Mouse (Mus musculus) MEL (cell line): ENCODE measurements at regions not wholly inside any gene's neighbourhood (a gene's known extent, or its start where the extent isn't known, plus 50 kb on each side); places are given as distances from the start of the nearest gene placed in this dataset.

Source experiments
- DNase-seq: peaks from one replicate; pipeline ENCODE4 v3.0.0; 2011; ENCODE audit warnings: low read depth, low spot score
- H3K27ac ChIP-seq: 2 replicates; pipeline ENCODE4 v1.5.1; 2012; ENCODE audit warnings: low read depth, mild to moderate bottlenecking, control low read depth, low read length, moderate library complexity; ENCODE audit not compliant: control insufficient read depth
- H3K27me3 ChIP-seq, 2 experiments: fragments of 150-350 bp in 1 of 2; sonication (generic) in 1 of 2; 2 replicates each; pipeline ENCODE4 v1.6.1; 2012; ENCODE audit warnings: low read length in 2 of 2, mild to moderate bottlenecking in 2 of 2, improper control_type of control experiment in 1 of 2, moderate library complexity in 1 of 2; ENCODE audit not compliant: insufficient read depth in 2 of 2, control insufficient read depth in 1 of 2
- H3K36me3 ChIP-seq, 2 experiments: 2 replicates each; pipeline ENCODE4 v1.6.1; 2012 to 2014; ENCODE audit warnings: low read length in 2 of 2, improper control_type of control experiment in 1 of 2, inconsistent platforms in 1 of 2, mild to moderate bottlenecking in 1 of 2; ENCODE audit not compliant: insufficient read depth in 2 of 2, control insufficient read depth in 1 of 2
- H3K4me1 ChIP-seq, 2 experiments: fragments of 150-350 bp in 1 of 2; sonication (generic) in 1 of 2; 2 replicates each; pipeline ENCODE4 v1.6.1; 2012; ENCODE audit warnings: low read length in 2 of 2, improper control_type of control experiment in 1 of 2, mild to moderate bottlenecking in 1 of 2; ENCODE audit not compliant: insufficient read depth in 2 of 2, control insufficient read depth in 1 of 2
- H3K4me3 ChIP-seq, 2 experiments: fragments of 150-350 bp in 1 of 2; sonication (generic) in 1 of 2; 2 replicates each; pipeline ENCODE4 v1.5.1; 2012; ENCODE audit warnings: low read depth in 2 of 2, low read length in 2 of 2, mild to moderate bottlenecking in 2 of 2, moderate library complexity in 2 of 2, control low read depth in 1 of 2, improper control_type of control experiment in 1 of 2; ENCODE audit not compliant: control insufficient read depth in 1 of 2, insufficient read depth in 1 of 2
- H3K79me2 ChIP-seq: 2 replicates; pipeline ENCODE4 v1.6.1; 2012; ENCODE audit warnings: mild to moderate bottlenecking, low read length, moderate library complexity; ENCODE audit not compliant: control insufficient read depth, poor library complexity, insufficient read depth
- H3K9ac ChIP-seq: 2 replicates; pipeline ENCODE4 v1.6.1; 2012; ENCODE audit warnings: low read depth, mild to moderate bottlenecking, control low read depth, low read length, moderate library complexity; ENCODE audit not compliant: control insufficient read depth, poor library complexity, severe bottlenecking
- H3K9me3 ChIP-seq: fragments of 150-350 bp; sonication (generic); replicated peaks from 2 replicates; pipeline ENCODE4 v1.6.1; 2012; ENCODE audit warnings: mild to moderate bottlenecking, low read length, improper control_type of control experiment, moderate library complexity; ENCODE audit not compliant: insufficient read depth
- BHLHE40 ChIP-seq: IDR thresholded peaks from 2 replicates; pipeline ENCODE4 v1.6.1; 2012; ENCODE audit warnings: low read depth, mild to moderate bottlenecking, inconsistent platforms, low read length, improper control_type of control experiment, borderline replicate concordance
- E2F4 ChIP-seq: IDR thresholded peaks from 2 replicates; pipeline ENCODE4 v1.6.1; 2011; ENCODE audit warnings: low read depth, low read length, improper control_type of control experiment, borderline replicate concordance
- EP300 ChIP-seq, 2 experiments: IDR thresholded peaks; 2 replicates each; pipeline ENCODE4 v1.6.1; 2011; ENCODE audit warnings: improper control_type of control experiment in 2 of 2, low read length in 2 of 2, low read depth in 1 of 2, mild to moderate bottlenecking in 1 of 2
- ETS1 ChIP-seq: IDR thresholded peaks from 2 replicates; pipeline ENCODE4 v1.6.1; 2012; ENCODE audit warnings: low read depth, mild to moderate bottlenecking, inconsistent platforms, low read length, improper control_type of control experiment, moderate library complexity
- GATA1 ChIP-seq: IDR thresholded peaks from 2 replicates; pipeline ENCODE4 v1.6.1; 2011; ENCODE audit warnings: low read depth, low read length, improper control_type of control experiment
- MAFK ChIP-seq: IDR thresholded peaks from 2 replicates; pipeline ENCODE4 v1.6.1; 2011; ENCODE audit warnings: low read depth, mild to moderate bottlenecking, low read length, improper control_type of control experiment, borderline replicate concordance
- MXI1 ChIP-seq: IDR thresholded peaks from 2 replicates; pipeline ENCODE4 v1.6.1; 2011; ENCODE audit warnings: mild to moderate bottlenecking, low read depth, low read length, improper control_type of control experiment
- MYB ChIP-seq: IDR thresholded peaks from 2 replicates; pipeline ENCODE4 v1.6.1; 2011; ENCODE audit warnings: mild to moderate bottlenecking, low read depth, low read length, improper control_type of control experiment
- MYC ChIP-seq: IDR thresholded peaks from 2 replicates; pipeline ENCODE4 v1.6.1; 2011; ENCODE audit warnings: low read depth, mild to moderate bottlenecking, low read length, improper control_type of control experiment, moderate library complexity
- NELFE ChIP-seq: IDR thresholded peaks from 2 replicates; pipeline ENCODE4 v1.6.1; 2011; ENCODE audit warnings: low read depth, low read length, improper control_type of control experiment
- NRF1 ChIP-seq: IDR thresholded peaks from 2 replicates; pipeline ENCODE4 v1.6.1; 2014; ENCODE audit warnings: low read depth, mild to moderate bottlenecking, inconsistent platforms, low read length, improper control_type of control experiment, moderate library complexity; ENCODE audit not compliant: poor library complexity, insufficient read depth, severe bottlenecking
- POLR2AphosphoS5 ChIP-seq: IDR thresholded peaks from 2 replicates; pipeline ENCODE4 v1.6.1; 2012; ENCODE audit warnings: low read depth, borderline replicate concordance, mild to moderate bottlenecking, inconsistent platforms, low read length, moderate library complexity, mixed read lengths
- RAD21 ChIP-seq: IDR thresholded peaks from 2 replicates; pipeline ENCODE4 v1.6.1; 2011; ENCODE audit warnings: mild to moderate bottlenecking, low read depth, low read length, improper control_type of control experiment
- RCOR1 ChIP-seq: IDR thresholded peaks from 2 replicates; pipeline ENCODE4 v1.6.1; 2012; ENCODE audit warnings: low read depth, mild to moderate bottlenecking, inconsistent platforms, low read length, improper control_type of control experiment
- SIN3A ChIP-seq: IDR thresholded peaks from 2 replicates; pipeline ENCODE4 v1.6.1; 2012; ENCODE audit warnings: low read length, improper control_type of control experiment, inconsistent platforms
- SMC3 ChIP-seq: IDR thresholded peaks from 2 replicates; pipeline ENCODE4 v1.6.1; 2011; ENCODE audit warnings: low read depth, low read length, improper control_type of control experiment
- TAL1 ChIP-seq: IDR thresholded peaks from 2 replicates; pipeline ENCODE4 v1.6.1; 2012; ENCODE audit warnings: mild to moderate bottlenecking, inconsistent platforms, low read length, moderate library complexity, mixed read lengths
- TBP ChIP-seq: IDR thresholded peaks from 2 replicates; pipeline ENCODE4 v1.8.0; 2011; ENCODE audit warnings: low read depth, low read length, improper control_type of control experiment
- TCF12 ChIP-seq: IDR thresholded peaks from 2 replicates; pipeline ENCODE4 v1.6.1; 2014; ENCODE audit warnings: low read depth, mild to moderate bottlenecking, inconsistent platforms, low read length, improper control_type of control experiment, moderate library complexity
- USF1 ChIP-seq: IDR thresholded peaks from 2 replicates; pipeline ENCODE4 v1.6.1; 2014; ENCODE audit warnings: low read depth, mild to moderate bottlenecking, inconsistent platforms, low read length, improper control_type of control experiment, moderate library complexity
- ZKSCAN1 ChIP-seq: IDR thresholded peaks from 2 replicates; pipeline ENCODE4 v1.6.1; 2012; ENCODE audit warnings: low read depth, mild to moderate bottlenecking, inconsistent platforms, low read length, improper control_type of control experiment, moderate library complexity

GRCm38 (mm10) chr13:89401084-89401671 is 138.4 kb upstream of the Hapln1 start:
- H3K79me2 ChIP-seq, result no peaks in the 10 kb centered on the region
- H3K4me1 ChIP-seq, result peaks cover 10 to 15% of the 10 kb centered on the region in 2 experiments
- H3K27me3 ChIP-seq, result no peaks in the 10 kb centered on the region
- TF ChIP-seq SMC3, result no peak
- TF ChIP-seq ETS1, result peak; percentile 99
- peak; percentile 53 for TF ChIP-seq BHLHE40
- TF ChIP-seq TCF12, result peak; percentile 97
- TF ChIP-seq RAD21, result no peak
- TF ChIP-seq MAFK, result peak; percentile 61; the same call in 1 of the 2 replicates
- no peak for TF ChIP-seq POLR2AphosphoS5
- TF ChIP-seq EP300 (IDR thresholded peaks at IDR 0.05; ENCODE audit: low read depth in 1 of 2, low read length in 2 of 2), result peak; percentile 96 to 99
- TF ChIP-seq NELFE, result no peak
- TF ChIP-seq USF1, result no peak
- peak; percentile 77 for TF ChIP-seq SIN3A
- peak; percentile 98 for TF ChIP-seq RCOR1
- peak; percentile 70 for TF ChIP-seq TAL1
- no peak for TF ChIP-seq E2F4
- TF ChIP-seq GATA1, result peak; percentile 100
- TF ChIP-seq NRF1, result no peak
- no peak for TF ChIP-seq ZKSCAN1
- peak; percentile 55 for TF ChIP-seq MYB
- TF ChIP-seq MXI1, result peak; percentile 31; the same call in 1 of the 2 replicates
- TF ChIP-seq MYC, result no peak
- 0 out of 2 replicates have a peak, but pooled peaks have one; percentile 10 for TF ChIP-seq TBP
- H3K9me3 ChIP-seq, result no peaks in the 10 kb centered on the region
- no peak overlapping the region for H3K9ac ChIP-seq
- peaks cover 0 to 20% of the 10 kb centered on the region in 2 experiments; a peak in 2 of 4 replicates for H3K36me3 ChIP-seq
- H3K4me3 ChIP-seq, result no peak overlapping the region
- peak overlapping the region; percentile 43 for H3K27ac ChIP-seq
- peak; percentile 82 for DNase-seq

DNA sequence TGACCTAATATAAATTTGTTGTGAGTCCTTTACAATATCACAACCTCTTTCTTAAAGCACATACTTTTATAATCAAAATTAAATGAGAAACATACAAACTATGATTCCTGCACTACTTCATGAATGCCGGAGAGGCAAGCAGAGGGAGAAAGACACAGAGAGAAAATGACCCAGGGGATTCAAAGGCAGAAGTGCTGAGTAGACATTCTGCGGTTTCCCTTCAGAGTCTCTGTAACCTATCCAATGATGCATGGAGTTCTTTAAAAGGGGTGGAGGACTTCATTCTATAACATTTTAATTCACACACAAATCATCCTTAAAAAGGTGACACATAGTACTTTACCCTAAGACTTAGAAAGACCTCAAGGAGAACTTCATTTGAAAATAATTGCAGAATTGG is 129.1 kb upstream of the Hapln1 start:
- Histone ChIP-seq H3K79me2 (no peaks in the 10 kb centered on the region), H3K9ac (no peak overlapping the region), H3K36me3 (no peaks in the 10 kb centered on the region), H3K4me3 (no peak overlapping the region), H3K27ac (no peak overlapping the region), H3K27me3 (no peaks in the 10 kb centered on the region), H3K9me3 (no peaks in the 10 kb centered on the region), H3K4me1 (peaks cover 0 to 2% of the 10 kb centered on the region in 2 experiments; a peak in 1 of 4 replicates)
- TF ChIP-seq MAFK (peak; percentile 34; the same call in 1 of the 2 replicates), ETS1 (no peak), TCF12 (no peak)
- no peak for DNase-seq
